Mouse (Mus musculus) neural tube, embryonic 14.5 days (tissue): ENCODE data around the gene Ugt1a9. TPM values are rescaled to one million over a fixed set of nuclear protein-coding genes. Genes with fewer than 3 reads are reported as not detected.
"Not testable (repeated sequence)": the region's sequence is repeated elsewhere in the genome, so short reads cannot be mapped to it uniquely, and the experiment has no call there.

Experiments used
- ATAC-seq: fragments of 200-750 bp; cut with Nextera tagmentation; 2 replicates; pipeline ENCODE4 v1.8.0; 2017; ENCODE audit warnings: low read depth, mild to moderate bottlenecking, moderate TSS enrichment, moderate library complexity
- H3K27ac ChIP-seq: fragments of 300-500 bp; sonication (generic); 2 replicates; pipeline ENCODE4 v1.5.1; 2014; ENCODE audit warnings: low read depth, mild to moderate bottlenecking, control low read depth, low read length, moderate library complexity, mixed read lengths
- H3K27me3 ChIP-seq: fragments of 300-500 bp; sonication (generic); 2 replicates; pipeline ENCODE4 v1.6.1; 2014; ENCODE audit warnings: low read length; ENCODE audit not compliant: control insufficient read depth, insufficient read depth
- H3K36me3 ChIP-seq: fragments of 300-500 bp; sonication (generic); 2 replicates; pipeline ENCODE4 v1.6.1; 2014; ENCODE audit warnings: low read length, mixed read lengths; ENCODE audit not compliant: control insufficient read depth, insufficient read depth
- H3K4me1 ChIP-seq: fragments of 300-500 bp; sonication (generic); 2 replicates; pipeline ENCODE4 v1.6.1; 2014; ENCODE audit warnings: low read length; ENCODE audit not compliant: control insufficient read depth, insufficient read depth
- H3K4me2 ChIP-seq: fragments of 300-500 bp; sonication (generic); 2 replicates; pipeline ENCODE4 v1.6.1; 2014; ENCODE audit warnings: mild to moderate bottlenecking, low read depth, low read length, control low read depth
- H3K4me3 ChIP-seq: fragments of 300-500 bp; sonication (generic); 2 replicates; pipeline ENCODE4 v1.5.1; 2014; ENCODE audit warnings: low read depth, low read length, control low read depth, mixed read lengths
- H3K9ac ChIP-seq: fragments of 300-500 bp; sonication (generic); replicated peaks from 2 replicates; pipeline ENCODE4 v1.6.1; 2014; ENCODE audit warnings: low read depth, mild to moderate bottlenecking, control low read depth, low read length, mixed read lengths
- H3K9me3 ChIP-seq: fragments of 300-500 bp; sonication (generic); 2 replicates; pipeline ENCODE4 v1.6.1; 2016; ENCODE audit warnings: low read length; ENCODE audit not compliant: control insufficient read depth
- WGBS: fragments of 180-500 bp; shearing (Covaris S2); extraction: QIAGEN DNeasy Blood & Tissue Kit; methylation state at CpG from one replicate; pipeline ENCODE4 v1.1.7; 2014; 5-methylcytosine and 5-hydroxymethylcytosine counted together
- polyA plus RNA-seq: library from polyadenylated mRNA; unstranded; fragments of >200 nt; fragmentation: Nextera tagmentation; extraction: Ambion mirVana; gene quantifications from 2 replicates; pipeline ENCODE4 v1.2.1, GENCODE M21; 2014

Ugt1a9 gene
- polyA plus RNA-seq, 1 experiment from 2014 or later: not detected

GRCm38 (mm10) chr1:88219054-88219453, 148.5 kb downstream of the Ugt1a9 start:
- H3K4me3 ChIP-seq: no peak overlapping the region
- H3K4me1 ChIP-seq: no peaks in the 10 kb centered on the region
- H3K27ac ChIP-seq: no peak overlapping the region
- no peak overlapping the region for H3K4me2 ChIP-seq
- no peak overlapping the region for H3K9ac ChIP-seq
- no peaks in the 10 kb centered on the region for H3K27me3 ChIP-seq
- no peaks in the 10 kb centered on the region for H3K36me3 ChIP-seq
- H3K9me3 ChIP-seq: peaks cover 37% of the 10 kb centered on the region
- WGBS: 16% methylated on average over 1 of the region's 1 CpGs
- ATAC-seq: no peak

DNA sequence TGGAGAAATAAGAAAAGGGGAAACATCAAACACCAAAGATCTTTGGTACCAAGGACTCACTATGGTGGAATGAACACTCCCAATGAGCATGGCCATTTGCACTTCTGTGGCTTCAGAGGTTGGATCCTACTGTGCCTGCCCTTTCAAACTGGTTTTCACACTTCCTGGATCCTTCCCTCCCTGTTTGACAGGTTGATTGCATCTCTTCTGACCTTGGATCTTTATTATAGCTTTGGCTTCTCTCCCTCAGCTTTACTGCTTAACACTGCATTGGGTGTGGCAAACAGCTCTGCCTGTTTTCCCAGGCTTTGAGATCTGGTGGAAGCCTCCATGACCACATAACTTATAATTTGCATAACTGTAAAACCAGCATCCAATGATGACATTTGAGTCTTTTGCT, 149.7 kb downstream of the Ugt1a9 start:
- H3K27me3 ChIP-seq: no peaks in the 10 kb centered on the region
- no peak overlapping the region for H3K4me3 ChIP-seq
- H3K4me2 ChIP-seq: no peak overlapping the region
- ATAC-seq: no peak
- no peak overlapping the region for H3K9ac ChIP-seq
- H3K36me3 ChIP-seq: no peaks in the 10 kb centered on the region
- no peak overlapping the region for H3K27ac ChIP-seq
- H3K9me3 ChIP-seq: peaks cover 27% of the 10 kb centered on the region
- no peaks in the 10 kb centered on the region for H3K4me1 ChIP-seq

GRCm38 (mm10) chr1:88222216-88222615, 151.6 kb downstream of the Ugt1a9 start:
- H3K27ac ChIP-seq: no peak overlapping the region
- WGBS: 50% methylated on average over 2 of the region's 2 CpGs
- H3K4me1 ChIP-seq: no peaks in the 10 kb centered on the region
- H3K9ac ChIP-seq: no peak overlapping the region
- no peak for ATAC-seq
- no peaks in the 10 kb centered on the region for H3K36me3 ChIP-seq
- H3K4me3 ChIP-seq: no peak overlapping the region
- peaks cover 29% of the 10 kb centered on the region for H3K9me3 ChIP-seq
- H3K4me2 ChIP-seq: no peak overlapping the region
- no peaks in the 10 kb centered on the region for H3K27me3 ChIP-seq

- not testable (repeated sequence) for ATAC-seq, H3K27ac ChIP-seq, H3K4me3 ChIP-seq, H3K27me3 ChIP-seq, H3K4me2 ChIP-seq, H3K36me3 ChIP-seq, H3K9ac ChIP-seq, H3K4me1 ChIP-seq
- H3K9me3 ChIP-seq: peaks cover 33% of the 10 kb centered on the region
Observed at GRCm38 (mm10) chr1:88223011-88223515, 152.5 kb downstream of the Ugt1a9 start.

DNA sequence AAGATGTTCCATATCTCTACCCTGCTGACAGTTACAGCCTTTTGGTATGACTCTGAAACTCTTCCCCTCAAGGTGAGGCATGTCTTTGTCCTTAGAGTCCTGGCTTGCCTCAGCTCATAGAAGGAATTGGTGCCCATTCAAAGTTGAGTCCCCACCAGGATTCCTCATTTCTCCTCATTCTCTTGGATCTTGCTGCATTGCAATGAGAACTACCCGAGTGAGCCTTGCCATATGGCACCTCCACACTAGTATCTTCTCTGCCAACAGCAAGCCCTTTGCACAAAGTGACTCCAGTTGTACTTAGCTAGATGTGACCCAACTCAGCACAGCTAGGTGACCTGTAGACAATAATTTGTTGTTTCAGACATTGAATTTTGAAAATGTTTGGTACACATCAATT, 153.0 kb downstream of the Ugt1a9 start:
- no peak overlapping the region for H3K4me3 ChIP-seq
- WGBS: 64% methylated on average over 1 of the region's 1 CpGs
- ATAC-seq: no peak
- no peaks in the 10 kb centered on the region for H3K4me1 ChIP-seq
- H3K4me2 ChIP-seq: no peak overlapping the region
- no peaks in the 10 kb centered on the region for H3K27me3 ChIP-seq
- H3K9ac ChIP-seq: no peak overlapping the region
- no peak overlapping the region for H3K27ac ChIP-seq
- no peaks in the 10 kb centered on the region for H3K36me3 ChIP-seq
- H3K9me3 ChIP-seq: peaks cover 38% of the 10 kb centered on the region

DNA sequence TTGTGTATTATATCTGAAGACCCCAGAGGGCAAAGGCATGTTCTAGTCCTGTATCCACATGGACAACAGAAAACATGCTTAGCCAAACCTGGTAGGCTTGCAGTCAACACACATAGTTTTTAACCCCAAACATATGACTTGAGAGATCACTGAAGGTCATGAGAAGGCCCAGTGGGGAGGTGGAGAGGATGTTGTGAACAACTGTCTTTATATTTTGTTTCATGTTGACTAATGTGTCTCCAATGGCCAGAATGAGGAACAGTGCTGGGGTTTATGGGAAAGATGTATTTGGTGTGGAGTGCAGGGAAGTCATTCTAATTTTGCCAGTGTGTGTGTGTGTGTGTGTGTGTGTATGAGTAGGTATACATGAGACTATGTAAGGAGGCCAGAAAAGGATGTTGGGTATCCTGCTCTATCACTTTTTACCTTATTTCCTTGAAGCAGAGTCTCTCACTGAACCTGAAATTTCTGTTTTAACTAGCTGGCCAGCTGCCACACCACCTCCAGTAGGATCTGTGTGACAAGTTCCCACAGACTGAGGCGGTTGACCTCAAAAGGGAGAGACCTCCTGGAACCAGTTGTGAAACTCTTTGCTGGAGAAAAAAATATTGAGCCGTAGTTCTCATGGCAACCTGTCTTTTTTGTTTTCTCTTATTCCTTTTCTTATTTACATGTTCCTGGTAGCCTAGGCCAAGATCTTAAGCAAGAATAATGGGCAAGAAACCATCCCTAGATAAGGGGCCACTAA, 153.6 kb downstream of the Ugt1a9 start:
- H3K4me2 ChIP-seq: no peak overlapping the region
- ATAC-seq: no peak
- peaks cover 44% of the 10 kb centered on the region for H3K9me3 ChIP-seq
- H3K4me1 ChIP-seq: no peaks in the 10 kb centered on the region
- WGBS: 69% methylated on average over 2 of the region's 2 CpGs
- no peaks in the 10 kb centered on the region for H3K27me3 ChIP-seq
- H3K36me3 ChIP-seq: no peaks in the 10 kb centered on the region
- no peak overlapping the region for H3K4me3 ChIP-seq
- no peak overlapping the region for H3K9ac ChIP-seq
- no peak overlapping the region for H3K27ac ChIP-seq

DNA sequence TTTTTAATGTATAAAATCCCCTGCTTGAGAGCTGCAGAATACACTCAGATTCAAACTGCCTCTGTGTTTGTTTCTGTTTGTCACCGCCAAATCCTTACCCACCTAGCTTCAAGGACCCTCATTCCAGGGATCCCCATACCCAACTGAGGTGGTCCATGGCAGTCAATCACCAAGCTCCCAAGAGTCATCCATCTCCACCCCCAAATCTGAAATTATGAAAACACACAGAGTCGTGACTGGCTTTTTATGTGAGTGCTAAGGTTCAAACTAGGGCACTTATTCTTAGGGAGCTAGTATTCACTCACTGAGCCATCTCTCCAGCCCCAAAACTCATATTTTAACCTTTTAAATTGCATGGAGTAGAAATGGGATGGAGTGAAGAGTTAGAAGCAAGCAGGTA, 154.7 kb downstream of the Ugt1a9 start:
- not testable (repeated sequence) for H3K4me1 ChIP-seq, H3K27ac ChIP-seq, H3K9ac ChIP-seq, ATAC-seq, H3K4me3 ChIP-seq, H3K4me2 ChIP-seq, H3K27me3 ChIP-seq, H3K36me3 ChIP-seq
- 36% methylated on average over 2 of the region's 2 CpGs for WGBS
- peaks cover 55% of the 10 kb centered on the region for H3K9me3 ChIP-seq

GRCm38 (mm10) chr1:88225741-88226140, 155.1 kb downstream of the Ugt1a9 start:
- Histone ChIP-seq H3K4me2 (no peak overlapping the region), H3K4me3 (no peak overlapping the region)
- no peak for ATAC-seq

DNA sequence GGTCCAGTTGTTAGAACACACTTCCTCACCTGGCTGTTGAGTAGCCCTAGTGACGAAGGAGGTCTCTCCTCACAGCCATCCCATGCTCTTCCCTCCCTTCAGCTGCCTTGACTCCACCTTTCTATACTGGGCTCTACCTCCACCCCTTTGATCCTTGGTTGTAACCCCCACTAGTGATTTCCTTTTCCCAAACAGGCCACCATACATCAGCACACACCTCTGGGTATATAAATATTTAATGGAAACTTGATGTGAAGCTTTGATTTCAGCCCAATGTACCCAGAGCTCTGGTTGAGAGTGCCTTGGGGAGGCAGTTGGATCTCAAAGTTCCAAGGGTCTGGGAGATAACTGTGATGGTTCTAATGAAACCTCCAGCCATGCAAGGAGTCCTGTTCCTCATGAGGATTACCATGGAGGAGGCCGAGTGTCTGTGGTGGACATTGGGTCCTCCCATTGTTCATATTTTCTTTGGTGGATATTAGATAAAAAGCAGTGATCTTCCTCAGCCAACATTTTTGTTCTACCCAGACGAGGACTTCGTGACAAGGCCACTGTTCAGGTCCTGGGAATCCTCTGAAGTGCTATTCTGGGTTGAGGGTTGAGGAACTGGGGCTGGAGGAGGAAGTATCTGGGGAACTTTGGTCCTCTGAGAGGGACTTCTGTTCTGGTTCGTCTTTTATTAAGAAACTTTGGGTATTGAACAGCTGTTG, 156.2 kb downstream of the Ugt1a9 start, which contains the start of gene Mroh2a:
TSS of gene Mroh2a (plus strand) at position 317 of the 710 bp plus-strand sequence.
- WGBS: 63% methylated on average over 5 of the region's 5 CpGs
- ATAC-seq: no peak
- Histone ChIP-seq H3K27ac (no peak within 1 kb of the TSS), H3K4me2 (no peak within 1 kb of the TSS), H3K36me3 (no peaks in the 10 kb centered on the region), H3K4me1 (no peaks in the 10 kb centered on the region), H3K9ac (no peak within 1 kb of the TSS), H3K9me3 (peaks cover 69% of the 10 kb centered on the region), H3K27me3 (no peaks in the 10 kb centered on the region), H3K4me3 (no peak within 1 kb of the TSS)

More at GRCm38 (mm10) chr1:88225741-88226140, 155.1 kb downstream of the Ugt1a9 start:
- Histone ChIP-seq H3K36me3 (no peaks in the 10 kb centered on the region), H3K9me3 (peaks cover 59% of the 10 kb centered on the region), H3K9ac (no peak overlapping the region), H3K4me1 (no peaks in the 10 kb centered on the region), H3K27me3 (no peaks in the 10 kb centered on the region), H3K27ac (no peak overlapping the region)
